Comparison of ENCODE assay signal across 11 mouse cellular contexts in the genomic region with DNA sequence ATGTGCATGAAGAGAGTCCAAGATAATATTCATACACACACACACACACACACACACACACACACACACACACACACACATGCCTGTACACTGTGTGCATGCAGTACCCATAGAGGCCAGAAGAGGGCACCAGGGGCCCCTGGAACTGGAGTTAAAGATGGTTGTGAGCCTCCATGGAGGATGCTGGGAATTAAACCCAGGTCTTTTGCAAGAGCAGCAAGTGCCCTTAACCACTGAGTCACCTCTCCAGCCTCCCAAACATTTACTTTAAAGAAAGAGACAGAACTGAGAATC. TPM values are rescaled to one million over a fixed set of nuclear protein-coding genes. Genes with fewer than 3 reads are reported as not detected.
DNase-seq lines count a peak whose midpoint lies in the region; ATAC-seq and TF ChIP-seq lines count a peak whose summit lies in the region.
"Had no signal": no experiment of that assay in that cellular context is flagged by ENCODE, and none has a peak within 500 bp of the region (broad histone marks: within the 10 kb centered on the region; RNA-seq: fewer than 3 reads in every experiment).

No protein-coding gene starts in this region.

- H3K36me3 ChIP-seq in heart, postnatal 0 days (replicated peaks; ENCODE audit: control insufficient read depth, insufficient read depth, low read length), result no peaks in the 10 kb centered on the region
- H3K36me3 ChIP-seq in thymus, adult 2 months (ENCODE audit: control insufficient read depth, insufficient read depth, low read length), result no peaks in the 10 kb centered on the region
- no peaks in the 10 kb centered on the region for H3K36me3 ChIP-seq in intestine, postnatal 0 days (ENCODE audit: control insufficient read depth, insufficient read depth)
- H3K36me3 ChIP-seq in forebrain, embryonic 15.5 days, result no peaks in the 10 kb centered on the region
- H3K36me3 ChIP-seq: limb, embryonic 15.5 days had no signal

- H3K4me2 ChIP-seq in heart, postnatal 0 days (ENCODE audit: low read depth, low read length), result no peak overlapping the region
- H3K4me2 ChIP-seq in intestine, postnatal 0 days (replicated peaks; ENCODE audit: low read depth), result no peak overlapping the region
- H3K4me2 ChIP-seq in forebrain, embryonic 15.5 days (replicated peaks), result no peak overlapping the region
- H3K4me2 ChIP-seq: limb, embryonic 15.5 days had no signal

- TF ChIP-seq CTCF in heart, postnatal 0 days (IDR thresholded peaks at IDR 0.05; ENCODE audit: low read depth), result peak; percentile 45
- TF ChIP-seq CTCF in thymus, adult 2 months (IDR thresholded peaks at IDR 0.05; ENCODE audit: borderline replicate concordance, control insufficient read depth, extremely low read depth, insufficient read depth, low read length, poor library complexity), result no peak
- TF ChIP-seq CTCF in intestine, postnatal 0 days (IDR thresholded peaks at IDR 0.05; ENCODE audit: low read depth), result peak; percentile 72

- H3K27me3 ChIP-seq in heart, postnatal 0 days (ENCODE audit: control insufficient read depth, insufficient read depth, low read length), result peaks cover 6% of the 10 kb centered on the region; the same call in 1 of the 2 replicates
- H3K27me3 ChIP-seq in thymus, adult 2 months (ENCODE audit: control insufficient read depth, insufficient read depth, low read length), result no peaks in the 10 kb centered on the region
- H3K27me3 ChIP-seq in intestine, postnatal 0 days (replicated peaks; ENCODE audit: control insufficient read depth, insufficient read depth, low read length), result no peaks in the 10 kb centered on the region
- no peaks in the 10 kb centered on the region for H3K27me3 ChIP-seq in forebrain, embryonic 15.5 days
- H3K27me3 ChIP-seq: limb, embryonic 15.5 days had no signal

- H3K4me1 ChIP-seq in heart, postnatal 0 days (ENCODE audit: control insufficient read depth, insufficient read depth), result peaks cover 14% of the 10 kb centered on the region; the same call in 1 of the 2 replicates
- H3K4me1 ChIP-seq in thymus, adult 2 months (replicated peaks; ENCODE audit: control insufficient read depth, insufficient read depth, low read length), result peaks cover 58% of the 10 kb centered on the region
- peaks cover 14% of the 10 kb centered on the region for H3K4me1 ChIP-seq in intestine, postnatal 0 days (replicated peaks; ENCODE audit: control insufficient read depth, insufficient read depth, low read length)
- H3K4me1 ChIP-seq in forebrain, embryonic 15.5 days, result peaks cover 8% of the 10 kb centered on the region

- TF ChIP-seq EP300 in heart, postnatal 0 days (IDR thresholded peaks at IDR 0.05; ENCODE audit: low read depth), result no peak

- intact Hi-C loops in heart, postnatal 25 days (cut with DNase I), result no loop called here

- TF ChIP-seq POLR2A in thymus, adult 2 months (IDR thresholded peaks at IDR 0.05; ENCODE audit: control insufficient read depth, extremely low read depth, insufficient read depth, low read length, poor library complexity), result no peak

- no peak overlapping the region for H3K9ac ChIP-seq in heart, postnatal 0 days (replicated peaks; ENCODE audit: low read depth, low read length)
- no peak overlapping the region for H3K9ac ChIP-seq in intestine, postnatal 0 days (ENCODE audit: low read depth, low read length)
- no peak overlapping the region for H3K9ac ChIP-seq in forebrain, embryonic 15.5 days (replicated peaks)
- H3K9ac ChIP-seq: limb, embryonic 15.5 days had no signal

- no peak for DNase-seq in heart, postnatal 0 days (ENCODE audit: low spot score)
- no peak for DNase-seq in heart, postnatal 25 days (ENCODE audit: low spot score)
- peak; percentile 38 for DNase-seq in thymus, adult 2 months
- DNase-seq in thymus, adult 18-20 months, result no peak
- peak; percentile 62 for DNase-seq in thymus, postnatal 4 days
- DNase-seq in left cerebral cortex, adult 8-10 months (ENCODE audit: low spot score in 2 of 2), result no peak
- DNase-seq: kidney, postnatal 14 days had no signal

- H3K4me3 ChIP-seq in heart, postnatal 0 days (ENCODE audit: low read depth, low read length), result no peak overlapping the region
- no peak overlapping the region for H3K4me3 ChIP-seq in thymus, adult 2 months (ENCODE audit: control insufficient read depth, insufficient read depth, low read length)
- no peak overlapping the region for H3K4me3 ChIP-seq in intestine, postnatal 0 days (ENCODE audit: low read depth, low read length)
- H3K4me3 ChIP-seq in forebrain, embryonic 15.5 days, result no peak overlapping the region
- H3K4me3 ChIP-seq: limb, embryonic 15.5 days had no signal

- ATAC-seq in heart, postnatal 0 days (ENCODE audit: insufficient read depth, low read depth), result no peak
- ATAC-seq in intestine, postnatal 0 days, result no peak
- ATAC-seq in forebrain, embryonic 15.5 days (replicated peaks), result no peak

- no peaks in the 10 kb centered on the region for H3K9me3 ChIP-seq in heart, postnatal 0 days (replicated peaks; ENCODE audit: control insufficient read depth, low read length)
- no peaks in the 10 kb centered on the region for H3K9me3 ChIP-seq in intestine, postnatal 0 days (ENCODE audit: control insufficient read depth)
- no peaks in the 10 kb centered on the region for H3K9me3 ChIP-seq in forebrain, embryonic 15.5 days
- H3K9me3 ChIP-seq: limb, embryonic 15.5 days had no signal

- H3K27ac ChIP-seq in heart, postnatal 0 days (ENCODE audit: low read depth), result no peak overlapping the region
- no peak overlapping the region for H3K27ac ChIP-seq in thymus, adult 2 months (ENCODE audit: control insufficient read depth, insufficient read depth, low read length)
- H3K27ac ChIP-seq in intestine, postnatal 0 days (ENCODE audit: low read depth, low read length), result no peak overlapping the region
- H3K27ac ChIP-seq in forebrain, embryonic 15.5 days (replicated peaks), result no peak overlapping the region
- H3K27ac ChIP-seq: limb, embryonic 15.5 days had no signal

RNA-seq across cellular contexts. Expression of a gene that starts 29.6 kb away (rescaled TPM):
- total RNA-seq in heart, postnatal 0 days (2014; rRNA removed; ENCODE audit: low replicate concordance), result 45.4 and 110 TPM in 2 replicates
- 127 and 134 TPM in 2 replicates for polyA plus RNA-seq in heart, postnatal 0 days (2015; fragmentation: Nextera tagmentation; extraction: Ambion mirVana)
- 10 to 100 TPM; 45.6 to 46.9 TPM for total RNA-seq in heart, postnatal 25 days (2021)
- 174 and 175 TPM in 2 replicates for polyA plus RNA-seq in thymus, adult 2 months (2012; rRNA removed)
- polyA plus RNA-seq in intestine, postnatal 0 days (2015; fragmentation: Nextera tagmentation; extraction: Ambion mirVana), result 127 and 135 TPM in 2 replicates
- total RNA-seq in left cerebral cortex, adult 8-10 months (2022), result 10 to 100 TPM; 60.5 to 72.0 (median 69.4) TPM
- polyA plus RNA-seq in forebrain, embryonic 15.5 days (2015; fragmentation: Nextera tagmentation; extraction: Ambion mirVana), result 168 and 178 TPM in 2 replicates

RNA-seq across cellular contexts. Expression of a gene that starts 29.9 kb away (rescaled TPM):
- 1,751 and 2,021 TPM in 2 replicates for total RNA-seq in heart, postnatal 0 days (2014; rRNA removed; ENCODE audit: low replicate concordance)
- 4,528 and 4,822 TPM in 2 replicates for polyA plus RNA-seq in heart, postnatal 0 days (2015; fragmentation: Nextera tagmentation; extraction: Ambion mirVana)
- total RNA-seq in heart, postnatal 25 days (2021), result 1,000 to 10,000 TPM; 4,549 to 4,664 TPM
- polyA plus RNA-seq in thymus, adult 2 months (2012; rRNA removed), result 842 and 1,074 TPM in 2 replicates
- polyA plus RNA-seq in intestine, postnatal 0 days (2015; fragmentation: Nextera tagmentation; extraction: Ambion mirVana), result 2,406 and 2,420 TPM in 2 replicates
- total RNA-seq in left cerebral cortex, adult 8-10 months (2022), result 1,000 to 10,000 TPM; 1,070 to 1,158 (median 1,126) TPM
- 971 and 990 TPM in 2 replicates for polyA plus RNA-seq in forebrain, embryonic 15.5 days (2015; fragmentation: Nextera tagmentation; extraction: Ambion mirVana)

RNA-seq across cellular contexts. Expression of a gene that starts 30.0 kb away (rescaled TPM):
- total RNA-seq in heart, postnatal 0 days (2014; rRNA removed; ENCODE audit: low replicate concordance), result 1.1 TPM in 1 of 2 replicates, not detected in the other
- polyA plus RNA-seq in heart, postnatal 0 days (2015; fragmentation: Nextera tagmentation; extraction: Ambion mirVana), result 0.63 and 5.4 TPM in 2 replicates
- total RNA-seq in heart, postnatal 25 days (2021), result not detected
- polyA plus RNA-seq in thymus, adult 2 months (2012; rRNA removed), result 1.6 and 4.0 TPM in 2 replicates
- 1.0 and 1.9 TPM in 2 replicates for polyA plus RNA-seq in intestine, postnatal 0 days (2015; fragmentation: Nextera tagmentation; extraction: Ambion mirVana)
- total RNA-seq in left cerebral cortex, adult 8-10 months (2022), result 1 to 10 TPM in 1 of 4 experiments, under 1 TPM in 1, not detected in 2; 0.62 to 1.2 TPM
- 6.6 and 7.3 TPM in 2 replicates for polyA plus RNA-seq in forebrain, embryonic 15.5 days (2015; fragmentation: Nextera tagmentation; extraction: Ambion mirVana)
- total RNA-seq: neutrophil, adult 5-6 weeks had no signal

RNA-seq across cellular contexts. Expression of a gene that starts 38.2 kb away (rescaled TPM):
- 13.9 and 15.2 TPM in 2 replicates for total RNA-seq in heart, postnatal 0 days (2014; rRNA removed; ENCODE audit: low replicate concordance)
- polyA plus RNA-seq in heart, postnatal 0 days (2015; fragmentation: Nextera tagmentation; extraction: Ambion mirVana), result 11.5 and 12.2 TPM in 2 replicates
- 1 to 10 TPM; 3.2 to 4.5 TPM for total RNA-seq in heart, postnatal 25 days (2021)
- polyA plus RNA-seq in thymus, adult 2 months (2012; rRNA removed), result 105 and 109 TPM in 2 replicates
- polyA plus RNA-seq in intestine, postnatal 0 days (2015; fragmentation: Nextera tagmentation; extraction: Ambion mirVana), result 79.5 and 92.3 TPM in 2 replicates
- 10 to 100 TPM in 2 of 4 experiments, 1 to 10 TPM in 2; 5.1 to 22.2 (median 11.7) TPM for total RNA-seq in left cerebral cortex, adult 8-10 months (2022)
- 4.0 and 4.8 TPM in 2 replicates for polyA plus RNA-seq in forebrain, embryonic 15.5 days (2015; fragmentation: Nextera tagmentation; extraction: Ambion mirVana)

RNA-seq across cellular contexts. Expression of a gene that starts 50.5 kb away (rescaled TPM):
- total RNA-seq in heart, postnatal 0 days (2014; rRNA removed; ENCODE audit: low replicate concordance), result 0.80 and 1.9 TPM in 2 replicates
- 9.3 and 9.7 TPM in 2 replicates for polyA plus RNA-seq in heart, postnatal 0 days (2015; fragmentation: Nextera tagmentation; extraction: Ambion mirVana)
- total RNA-seq in heart, postnatal 25 days (2021), result 1 to 10 TPM; 2.3 to 3.4 TPM
- 5.6 and 6.1 TPM in 2 replicates for polyA plus RNA-seq in thymus, adult 2 months (2012; rRNA removed)
- polyA plus RNA-seq in intestine, postnatal 0 days (2015; fragmentation: Nextera tagmentation; extraction: Ambion mirVana), result 3.9 and 4.0 TPM in 2 replicates
- total RNA-seq in left cerebral cortex, adult 8-10 months (2022), result 10 to 100 TPM; 11.8 to 16.6 (median 14.4) TPM
- 8.3 and 11.3 TPM in 2 replicates for polyA plus RNA-seq in forebrain, embryonic 15.5 days (2015; fragmentation: Nextera tagmentation; extraction: Ambion mirVana)
- total RNA-seq: neutrophil, adult 5-6 weeks had no signal

Comparison
In these comparisons a context has a peak if more than half of its experiments do, and no peak if none do; other contexts are left out.
1. DNase-seq: peak in thymus, adult 2 months (single experiment) and thymus, postnatal 4 days (single experiment); none in heart, postnatal 0 days (single experiment), heart, postnatal 25 days (single experiment), thymus, adult 18-20 months (0 of 2) and left cerebral cortex, adult 8-10 months (0 of 2).